Mouse (Mus musculus) stomach, embryonic 14.5 days (tissue): ENCODE results near the gene S100a5. TPM values are rescaled to one million over a fixed set of nuclear protein-coding genes. Genes with fewer than 3 reads are reported as not detected.

Source experiments
- ATAC-seq: fragments of 200-750 bp; cut with Nextera tagmentation; 2 replicates; pipeline ENCODE4 v1.8.0; 2017; ENCODE audit warnings: low read depth, moderate TSS enrichment; ENCODE audit not compliant: insufficient number of reproducible peaks, insufficient read depth, low FRiP score
- H3K27ac ChIP-seq: fragments of 300-500 bp; sonication (generic); 2 replicates; pipeline ENCODE4 v1.5.1; 2014; ENCODE audit warnings: mild to moderate bottlenecking, low read length, moderate library complexity, mixed read lengths
- H3K27me3 ChIP-seq: fragments of 300-500 bp; sonication (generic); 2 replicates; pipeline ENCODE4 v1.6.1; 2014; ENCODE audit warnings: low read length, control low read depth, mixed read lengths; ENCODE audit not compliant: control insufficient read depth, insufficient read depth
- H3K36me3 ChIP-seq: fragments of 300-500 bp; sonication (generic); 2 replicates; pipeline ENCODE4 v1.6.1; 2014; ENCODE audit warnings: mild to moderate bottlenecking, control low read depth, low read length, moderate library complexity, mixed read lengths; ENCODE audit not compliant: control insufficient read depth, insufficient read depth
- H3K4me1 ChIP-seq: fragments of 300-500 bp; sonication (generic); 2 replicates; pipeline ENCODE4 v1.6.1; 2014; ENCODE audit warnings: low read length, control low read depth, mixed read lengths; ENCODE audit not compliant: control insufficient read depth, insufficient read depth
- H3K4me2 ChIP-seq: fragments of 300-500 bp; sonication (generic); replicated peaks from 2 replicates; pipeline ENCODE4 v1.6.1; 2014; ENCODE audit warnings: low read depth, low read length, control low read depth
- H3K4me3 ChIP-seq: fragments of 300-500 bp; sonication (generic); 2 replicates; pipeline ENCODE4 v1.5.1; 2014; ENCODE audit warnings: low read depth, low read length, control low read depth
- H3K9ac ChIP-seq: fragments of 300-500 bp; sonication (generic); replicated peaks from 2 replicates; pipeline ENCODE4 v1.6.1; 2014; ENCODE audit warnings: low read depth, mild to moderate bottlenecking, control low read depth, low read length, moderate library complexity, mixed read lengths
- H3K9me3 ChIP-seq: fragments of 300-500 bp; sonication (generic); 2 replicates; pipeline ENCODE4 v1.6.1; 2016; ENCODE audit warnings: low read depth, low read length, control low read depth; ENCODE audit not compliant: control insufficient read depth
- WGBS: fragments of 180-500 bp; shearing (Covaris S2); extraction: QIAGEN DNeasy Blood & Tissue Kit; methylation state at CpG from one replicate; pipeline ENCODE4 v1.1.7; 2014; 5-methylcytosine and 5-hydroxymethylcytosine counted together
- polyA plus RNA-seq: library from polyadenylated mRNA; unstranded; fragments of >200 nt; fragmentation: Nextera tagmentation; extraction: Ambion mirVana; gene quantifications from 2 replicates; pipeline ENCODE4 v1.2.1, GENCODE M21; 2014

Gene S100a5
- polyA plus RNA-seq, 1 experiment from 2014 or later = 0.71 TPM

- H3K4me2 ChIP-seq = no peak within 1 kb of the TSS
- H3K9ac ChIP-seq = no peak within 1 kb of the TSS
- H3K27me3 ChIP-seq = no peaks in the 10 kb centered on the region
- H3K36me3 ChIP-seq = no peaks in the 10 kb centered on the region
- H3K27ac ChIP-seq = no peak within 1 kb of the TSS
- H3K4me1 ChIP-seq = no peaks in the 10 kb centered on the region
- H3K4me3 ChIP-seq = no peak within 1 kb of the TSS
- ATAC-seq = no peak
- H3K9me3 ChIP-seq = no peaks in the 10 kb centered on the region
These were observed 45.4 kb downstream of the S100a5 start, which contains the start of gene S100a7a for GRCm38 (mm10) chr3:90653717-90654116. S100a7a (plus strand) TSS chr3:90654017.

GRCm38 (mm10) chr3:90657405-90657804 is 49.1 kb downstream of the S100a5 start:
- 76% methylated on average over 4 of the region's 4 CpGs for WGBS
- H3K27me3 ChIP-seq = no peaks in the 10 kb centered on the region

DNA sequence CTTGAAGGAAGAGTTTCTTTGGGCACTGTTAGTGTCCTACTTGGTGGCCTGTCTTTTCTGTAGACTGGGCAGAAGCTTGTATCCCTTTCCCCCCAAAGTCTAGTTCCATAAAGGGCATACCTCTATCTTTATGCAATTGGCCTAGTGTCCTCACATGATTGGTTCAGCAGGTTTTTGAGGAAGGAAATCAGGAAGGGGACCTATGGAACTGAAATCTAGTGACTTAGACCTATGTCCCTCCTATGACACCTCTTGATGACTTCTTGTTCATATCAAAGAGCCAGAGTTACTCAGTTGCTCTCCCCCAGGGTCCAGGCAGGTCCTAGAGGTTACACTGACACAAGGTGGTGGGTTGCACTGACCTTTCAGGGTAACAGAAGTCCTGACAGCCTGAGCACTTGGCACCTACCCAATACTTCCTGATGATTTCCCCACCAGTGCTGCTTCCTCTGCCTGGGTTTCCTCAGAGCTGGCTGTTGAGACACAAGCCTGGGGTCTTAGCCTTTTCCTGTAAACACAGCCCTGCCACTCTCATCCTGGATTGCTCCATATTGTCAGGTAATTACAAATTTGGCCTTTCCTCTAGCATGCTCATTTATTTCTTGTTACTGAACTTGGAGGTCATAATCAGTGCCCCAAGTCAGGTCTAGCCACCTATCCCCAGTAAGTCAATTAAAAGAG is 51.2 kb downstream of the S100a5 start:
- H3K4me1 ChIP-seq = no peaks in the 10 kb centered on the region
- no peak overlapping the region for H3K4me3 ChIP-seq
- H3K4me2 ChIP-seq = no peak overlapping the region
- no peaks in the 10 kb centered on the region for H3K27me3 ChIP-seq
- H3K27ac ChIP-seq = no peak overlapping the region
- no peak overlapping the region for H3K9ac ChIP-seq
- no peaks in the 10 kb centered on the region for H3K9me3 ChIP-seq
- no peaks in the 10 kb centered on the region for H3K36me3 ChIP-seq
- ATAC-seq = no peak

More at GRCm38 (mm10) chr3:90657405-90657804, 49.1 kb downstream of the S100a5 start:
- ATAC-seq = no peak
- no peak overlapping the region for H3K4me3 ChIP-seq
- no peak overlapping the region for H3K4me2 ChIP-seq
- no peak overlapping the region for H3K27ac ChIP-seq
- no peaks in the 10 kb centered on the region for H3K9me3 ChIP-seq
- H3K9ac ChIP-seq = no peak overlapping the region
- no peaks in the 10 kb centered on the region for H3K4me1 ChIP-seq
- H3K36me3 ChIP-seq = no peaks in the 10 kb centered on the region

Other genes with a start within 250 kb of the S100a5 start
- gene Slc27a3, start 218.6 kb upstream of the S100a5 start, polyA plus RNA-seq = 11.7 and 13.0 TPM in 2 replicates
- 28.7 and 29.6 TPM in 2 replicates for gene Ints3, start 174.9 kb upstream of the S100a5 start, polyA plus RNA-seq
- gene Npr1, start 142.7 kb upstream of the S100a5 start, polyA plus RNA-seq = 4.6 and 4.8 TPM in 2 replicates
- gene Ilf2, start 132.4 kb upstream of the S100a5 start, polyA plus RNA-seq = 208 and 217 TPM in 2 replicates
- gene Snapin, start 117.5 kb upstream of the S100a5 start, polyA plus RNA-seq = 81.2 and 88.0 TPM in 2 replicates
- gene Chtop, start 99.0 kb upstream of the S100a5 start, polyA plus RNA-seq = 97.4 and 98.2 TPM in 2 replicates
- gene S100a1, start 94.1 kb upstream of the S100a5 start, polyA plus RNA-seq = 46.8 and 48.5 TPM in 2 replicates
- 31.2 and 33.5 TPM in 2 replicates for gene S100a13, start 94.1 kb upstream of the S100a5 start, polyA plus RNA-seq
- gene S100a14, start 81.7 kb upstream of the S100a5 start, polyA plus RNA-seq = 14.0 and 17.0 TPM in 2 replicates
- 244 and 247 TPM in 2 replicates for gene S100a16, start 71.3 kb upstream of the S100a5 start, polyA plus RNA-seq
- 0.42 and 0.62 TPM in 2 replicates for gene S100a3, start 47.9 kb upstream of the S100a5 start, polyA plus RNA-seq
- not detected in 2 replicates for gene S100a2, start 18.3 kb upstream of the S100a5 start, polyA plus RNA-seq
- not detected in 2 replicates for gene Gm42674, start 6.6 kb upstream of the S100a5 start, polyA plus RNA-seq
- 5.5 and 7.4 TPM in 2 replicates for gene S100a4, start 4.8 kb upstream of the S100a5 start, polyA plus RNA-seq
- gene S100a6, start 4.4 kb downstream of the S100a5 start, polyA plus RNA-seq = 418 and 466 TPM in 2 replicates
- not detected in 2 replicates for gene S100a7a, start 45.5 kb downstream of the S100a5 start, polyA plus RNA-seq
- gene S100a8, start 60.5 kb downstream of the S100a5 start, polyA plus RNA-seq = 58.0 and 73.3 TPM in 2 replicates
- 41.0 and 53.5 TPM in 2 replicates for gene S100a9, start 87.2 kb downstream of the S100a5 start, polyA plus RNA-seq
- gene Pglyrp4, start 118.4 kb downstream of the S100a5 start, polyA plus RNA-seq = not detected in 2 replicates
- not detected in 2 replicates for gene Gm5849, start 169.4 kb downstream of the S100a5 start, polyA plus RNA-seq